Mouse (Mus musculus): ENCODE measurements around the gene Smco4.
"Not testable (repeated sequence)": the region's sequence is repeated elsewhere in the genome, so short reads cannot be mapped to it uniquely, and the experiment has no call there.

The Smco4 gene

DNA sequence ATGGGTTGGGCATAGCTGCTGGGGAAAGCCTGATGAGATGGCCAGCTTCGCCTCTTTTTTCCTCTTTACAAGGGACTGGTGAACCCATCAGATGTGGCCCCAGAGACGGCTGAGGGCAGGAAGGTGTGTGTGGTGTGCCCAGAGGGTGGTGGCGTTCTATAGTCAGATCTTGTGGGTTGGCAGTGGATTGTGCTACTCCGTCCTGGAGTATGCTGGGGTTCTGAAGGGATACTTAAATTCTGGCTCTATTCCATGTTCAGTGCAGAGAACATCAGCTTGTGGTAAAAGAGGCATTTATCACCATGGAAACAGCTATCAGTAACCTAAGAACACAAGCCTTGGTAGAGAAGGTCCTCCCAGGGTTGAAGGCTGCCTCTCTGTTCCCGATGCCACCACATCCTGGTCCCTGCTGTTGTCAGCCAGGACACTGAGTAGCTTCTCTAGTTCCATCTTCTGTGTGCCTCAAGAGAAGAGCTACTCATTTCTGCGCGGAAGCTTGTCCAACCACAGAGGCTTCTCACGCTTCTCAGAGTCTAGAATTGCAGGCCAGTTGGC lies 45.8 kb downstream of the Smco4 start:
- in situ Hi-C loops (cut with MboI, MseI), result no loop called here

DNA sequence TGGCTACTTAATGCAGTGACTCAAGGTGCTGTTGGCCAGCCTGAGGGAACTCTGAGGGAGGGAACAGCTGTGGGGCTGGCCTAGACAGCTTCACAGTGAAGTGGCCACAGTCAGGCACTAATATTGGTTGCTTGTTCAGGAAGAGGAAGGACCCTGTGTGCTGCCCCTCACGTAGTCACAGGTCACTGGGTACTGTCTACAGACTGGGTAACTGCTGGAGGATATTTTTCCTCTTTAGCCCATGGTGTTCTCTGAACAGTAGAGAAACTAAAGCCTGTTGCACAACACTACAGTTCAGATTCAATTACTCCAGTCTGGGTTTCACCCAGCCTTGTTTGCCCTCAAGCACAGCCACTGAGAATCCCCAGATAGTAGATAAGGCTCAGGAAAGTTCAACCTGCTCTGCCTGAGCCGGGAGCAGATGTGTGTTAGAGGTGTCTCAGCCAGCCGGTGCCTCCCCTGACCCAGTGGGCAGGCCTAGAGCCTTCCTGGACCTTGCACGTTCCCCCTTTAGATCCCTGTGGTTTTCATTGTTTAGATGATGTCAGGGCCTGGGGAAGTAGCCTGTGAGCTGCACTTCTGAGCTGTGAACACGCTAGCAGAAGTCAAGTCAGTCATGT lies 48.6 kb downstream of the Smco4 start:
- in situ Hi-C loops (cut with MboI, MseI), result no loop called here

DNA sequence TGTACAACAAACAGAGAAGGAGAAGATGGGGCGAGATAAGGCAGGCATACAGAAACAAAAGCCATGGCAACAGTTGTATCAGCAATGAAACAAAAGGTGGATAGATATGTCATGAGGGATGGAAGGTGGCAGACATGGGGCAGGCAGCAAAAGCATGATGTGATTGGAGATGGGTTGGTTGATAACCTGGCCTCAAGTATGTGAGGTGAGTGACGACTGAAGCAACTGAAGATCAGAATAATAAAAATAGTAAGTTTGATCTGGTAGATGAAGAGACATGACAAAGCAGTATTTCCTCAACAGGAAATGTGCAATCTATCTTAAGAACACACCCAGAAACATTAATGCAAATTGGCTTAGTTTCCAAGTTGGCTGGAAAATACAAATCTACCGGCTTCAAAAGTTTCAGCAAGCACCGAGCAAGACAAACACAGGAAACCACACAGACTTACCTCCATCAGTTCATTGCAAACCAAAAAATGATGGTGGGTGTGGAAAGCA lies 57.3 kb downstream of the Smco4 start:
- in situ Hi-C loops (cut with MboI, MseI), result no loop called here

DNA sequence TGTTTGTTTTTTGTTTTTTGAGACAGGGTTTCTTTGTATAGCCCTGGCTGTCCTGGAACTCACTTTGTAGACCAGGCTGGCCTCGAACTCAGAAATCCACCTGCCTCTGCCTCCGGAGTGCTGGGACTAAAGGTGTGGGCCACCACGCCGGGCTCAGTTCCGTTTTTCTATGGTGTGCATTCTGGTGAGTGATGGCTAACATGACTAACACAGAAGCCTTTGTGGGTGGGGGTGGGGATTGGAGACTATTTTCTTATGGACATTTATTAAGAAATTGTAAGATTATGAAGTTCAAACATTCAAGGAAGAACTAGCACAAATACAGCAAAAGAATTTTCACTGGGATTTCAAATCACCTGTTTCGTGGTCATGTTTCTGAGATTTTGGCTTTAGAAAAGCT lies 57.8 kb downstream of the Smco4 start:
- in situ Hi-C loops (cut with MboI, MseI), result not testable (repeated sequence)

DNA sequence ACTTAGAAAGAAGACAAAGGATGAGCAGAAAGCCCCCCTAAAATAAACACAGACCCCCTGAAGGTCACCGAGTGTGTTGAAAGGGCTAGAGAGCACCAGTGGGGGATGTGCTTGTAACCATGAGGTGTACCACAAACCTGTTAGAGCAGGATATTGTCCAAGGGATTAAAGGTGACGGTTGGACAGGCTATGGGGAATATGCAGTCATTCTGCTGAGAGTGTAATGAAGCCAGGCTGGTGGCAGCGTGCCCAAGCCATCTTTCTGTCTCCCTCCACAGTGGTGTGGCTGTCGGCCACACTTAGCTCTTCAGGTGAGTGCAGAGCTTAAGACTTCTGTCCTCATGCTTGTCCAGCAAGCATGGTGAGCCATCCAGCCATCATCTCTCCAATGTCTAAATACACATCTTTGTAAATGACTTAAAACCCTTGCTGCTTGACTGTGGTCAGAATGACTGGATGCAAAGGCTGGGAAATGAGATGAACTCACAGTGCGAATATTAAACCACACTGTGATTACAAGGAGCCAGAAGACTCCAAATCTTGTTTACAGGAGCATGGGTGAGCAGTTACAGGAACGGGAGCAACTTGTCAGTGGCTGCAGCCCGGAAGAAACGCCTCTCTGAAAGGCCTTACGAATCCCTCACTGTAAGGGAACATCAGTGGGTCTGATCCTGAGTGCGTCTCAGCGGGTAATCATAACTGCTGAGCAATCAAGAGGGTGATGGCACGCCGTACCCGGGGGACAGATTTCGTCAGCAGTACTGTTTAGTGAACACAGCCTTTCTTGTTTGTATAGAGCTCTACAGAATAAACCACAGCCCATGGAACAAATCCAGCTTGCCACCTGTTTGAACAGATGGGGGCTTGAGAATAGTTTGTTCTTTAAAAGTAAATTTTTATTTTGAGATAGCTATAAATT lies 59.0 kb downstream of the Smco4 start:
- in situ Hi-C loops (cut with MboI, MseI), result no loop called here

DNA sequence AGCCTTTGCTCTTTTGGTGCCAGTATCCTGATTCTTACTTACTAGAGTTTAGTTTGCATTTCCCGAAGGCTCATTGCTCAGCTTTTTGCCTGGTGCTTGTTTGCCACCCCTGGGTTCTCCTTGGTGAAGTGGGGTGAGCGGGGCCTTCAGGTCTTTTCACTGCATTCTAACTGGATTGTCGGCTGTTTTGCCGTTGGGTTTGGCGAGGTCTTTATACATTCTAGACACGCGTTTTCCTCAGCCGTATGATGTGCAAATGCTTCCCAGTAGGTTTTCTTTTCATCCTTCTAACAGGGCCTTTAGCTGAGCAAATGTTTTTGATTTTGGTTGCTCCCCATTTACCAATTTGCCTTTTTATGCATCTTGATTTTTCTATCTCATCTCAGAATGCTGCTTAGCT lies 60.1 kb downstream of the Smco4 start:
- in situ Hi-C loops (cut with MboI, MseI), result no loop called here

DNA sequence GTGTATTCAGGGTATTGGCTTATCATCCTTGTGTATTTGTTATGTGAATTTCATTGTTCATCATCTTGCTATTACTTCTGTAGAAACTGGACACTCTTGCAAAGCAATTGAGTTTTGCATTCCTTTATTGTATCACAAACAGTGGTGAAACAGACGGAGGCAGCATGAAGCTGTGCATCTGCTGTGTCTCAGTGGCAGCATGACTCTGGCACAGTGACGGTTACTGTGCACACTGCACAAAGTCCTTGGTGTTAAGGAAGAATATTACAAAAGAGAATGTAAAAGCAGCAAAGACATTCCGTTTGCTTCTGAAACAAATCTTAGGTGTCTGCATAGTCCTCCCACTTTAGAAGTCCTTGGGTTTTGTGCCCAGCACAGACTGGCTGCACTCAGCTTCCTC lies 67.2 kb downstream of the Smco4 start:
- in situ Hi-C loops (cut with MboI, MseI), result no loop called here

DNA sequence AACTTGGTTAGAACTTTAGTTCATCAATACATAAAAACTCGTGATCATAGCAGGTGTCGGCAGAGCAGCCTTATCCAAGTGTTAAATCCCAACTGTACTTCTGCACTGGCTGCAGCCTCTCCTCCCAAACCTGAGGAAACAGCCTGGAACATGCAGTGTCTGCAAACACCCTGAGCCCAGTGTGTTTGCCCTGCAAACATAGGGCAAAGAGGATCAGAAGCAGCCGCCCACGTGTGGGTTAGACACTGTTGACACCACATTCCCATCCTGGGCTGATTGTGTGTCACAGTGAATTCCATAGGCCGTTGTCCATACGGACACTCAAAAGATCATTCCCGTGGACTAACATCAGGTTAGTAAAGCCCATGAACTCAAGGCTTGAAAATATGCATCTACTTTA lies 69.1 kb downstream of the Smco4 start:
- in situ Hi-C loops (cut with MboI, MseI), result no loop called here

DNA sequence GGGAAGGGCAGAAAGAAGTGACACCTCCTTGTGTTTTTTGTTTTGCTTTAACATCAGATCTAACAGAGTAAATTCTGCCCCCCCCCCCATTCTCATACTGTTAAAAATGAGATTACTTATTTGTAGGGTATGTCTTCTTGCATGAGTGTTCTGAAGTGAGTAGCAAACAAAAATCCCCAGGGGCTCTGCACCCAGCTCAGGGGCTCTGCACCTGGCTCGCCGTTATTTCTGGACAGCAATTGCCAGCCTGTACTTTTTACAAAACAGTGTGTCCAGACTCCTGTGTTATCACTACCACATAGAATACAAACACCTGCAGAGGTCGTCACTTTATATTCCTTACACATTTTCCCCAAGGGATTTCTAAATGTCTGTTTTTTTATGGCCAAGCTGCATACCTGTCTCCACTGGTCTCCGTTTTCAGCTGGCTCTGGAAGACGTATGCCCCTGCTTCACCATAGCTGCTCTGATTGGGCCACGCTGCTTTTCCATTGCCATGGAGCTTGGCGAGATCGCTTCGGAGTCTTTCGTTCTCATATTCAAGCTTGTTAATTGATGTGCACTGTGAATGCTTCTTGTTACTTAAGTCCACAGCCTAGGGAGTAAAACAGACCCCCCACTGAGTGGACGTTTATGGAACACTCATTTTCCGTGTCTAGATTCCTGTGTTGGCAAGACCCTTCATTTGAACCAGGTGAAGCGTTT lies 81.7 kb downstream of the Smco4 start:
- in situ Hi-C loops (cut with MboI, MseI), result no loop called here

DNA sequence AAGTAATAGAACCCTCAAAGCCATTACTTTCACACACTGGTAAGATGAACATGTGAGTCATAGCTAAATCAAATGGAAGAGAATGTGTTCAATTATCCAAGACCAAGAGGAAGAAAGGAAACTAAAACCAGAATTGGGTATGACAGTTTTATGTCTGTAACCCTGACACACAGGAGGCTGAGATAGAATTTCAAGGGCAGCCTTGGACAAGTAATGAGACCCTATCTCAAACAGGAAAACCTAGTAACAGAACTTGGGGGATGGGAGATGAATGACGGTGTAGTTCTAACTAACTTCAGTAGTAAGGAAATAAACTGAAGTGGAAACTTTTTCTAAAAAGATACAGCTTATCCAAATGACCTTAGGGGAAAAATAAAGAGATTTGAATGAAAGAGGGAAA lies 85.2 kb downstream of the Smco4 start:
- in situ Hi-C loops (cut with MboI, MseI), result no loop called here

DNA sequence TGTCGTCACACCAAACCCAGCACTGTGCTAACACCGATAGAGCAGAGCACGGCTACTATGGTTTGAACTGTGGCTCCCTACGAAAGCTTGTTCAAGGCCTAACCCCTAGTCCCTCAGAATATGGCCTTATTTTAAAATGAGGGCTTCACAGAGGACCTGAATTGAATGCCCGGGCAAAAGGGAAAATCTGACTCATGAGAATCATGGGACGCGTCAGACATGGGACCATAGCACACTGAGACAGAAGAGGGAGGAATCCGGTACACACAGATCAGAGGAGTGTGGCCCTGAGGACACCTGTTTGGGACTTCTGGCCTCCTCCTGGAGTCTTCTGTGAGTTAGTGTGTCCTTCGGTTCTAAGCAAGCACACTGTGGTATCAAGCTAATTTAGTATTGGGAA lies 85.7 kb downstream of the Smco4 start:
- in situ Hi-C loops (cut with MboI, MseI), result no loop called here

DNA sequence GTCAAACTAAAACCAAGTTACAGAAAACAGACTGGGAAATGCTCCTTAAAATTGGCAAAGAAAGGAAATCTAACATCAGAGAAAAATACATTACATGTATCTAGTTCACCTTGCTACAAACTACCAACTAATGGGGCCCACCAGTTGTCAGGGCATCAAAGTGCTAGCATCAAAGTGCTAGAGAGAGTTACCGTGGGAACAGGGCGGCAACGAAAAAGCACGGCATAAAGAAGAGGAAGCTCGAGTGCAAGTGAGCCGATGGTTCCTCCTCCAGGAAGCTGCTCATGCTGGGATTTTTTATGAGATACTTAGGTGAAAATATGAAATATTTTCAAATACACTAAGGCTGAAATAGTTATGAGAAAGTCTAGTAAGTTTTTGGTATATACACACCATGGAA lies 86.9 kb downstream of the Smco4 start:
- in situ Hi-C loops (cut with MboI, MseI), result no loop called here

DNA sequence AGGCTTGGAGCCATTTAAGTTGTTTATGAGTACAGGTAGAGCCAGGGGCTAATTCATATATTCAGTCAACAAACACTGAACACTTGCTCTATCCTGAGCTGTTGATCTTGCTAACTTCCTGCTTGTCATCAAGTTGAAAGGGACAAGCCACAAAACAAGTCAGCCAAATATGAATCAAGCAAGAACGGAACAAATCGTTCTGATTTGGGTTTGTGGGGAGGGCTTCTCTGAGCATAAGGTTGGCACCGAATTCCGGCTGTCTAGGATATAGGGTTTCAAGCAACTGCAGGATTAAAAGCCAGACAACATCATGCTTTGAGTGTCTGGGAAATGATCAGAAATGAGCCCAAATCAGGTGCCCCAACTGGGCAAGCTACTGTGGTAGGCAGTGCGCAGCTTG lies 88.8 kb downstream of the Smco4 start:
- in situ Hi-C loops (cut with MboI, MseI), result no loop called here

DNA sequence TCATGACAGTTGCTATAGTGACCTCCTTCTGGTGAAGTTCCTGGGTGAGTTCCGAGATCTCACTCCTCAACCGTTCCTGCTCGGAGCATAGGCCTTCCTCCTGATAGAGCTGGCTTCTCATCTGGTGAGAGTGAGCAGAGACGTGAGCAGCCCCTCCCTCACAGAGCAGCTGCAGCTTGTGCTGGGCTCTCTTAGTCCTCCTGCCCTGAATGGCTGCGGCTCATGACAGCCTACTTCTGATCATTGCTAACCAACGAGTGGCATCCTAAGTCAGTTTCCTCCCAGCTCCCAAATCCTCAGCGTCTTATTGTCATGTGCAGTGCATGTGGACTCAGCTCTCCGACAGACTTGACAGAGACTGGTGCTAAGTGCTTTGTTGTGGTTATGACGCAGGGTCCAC lies 91.0 kb downstream of the Smco4 start:
- in situ Hi-C loops (cut with MboI, MseI), result no loop called here

DNA sequence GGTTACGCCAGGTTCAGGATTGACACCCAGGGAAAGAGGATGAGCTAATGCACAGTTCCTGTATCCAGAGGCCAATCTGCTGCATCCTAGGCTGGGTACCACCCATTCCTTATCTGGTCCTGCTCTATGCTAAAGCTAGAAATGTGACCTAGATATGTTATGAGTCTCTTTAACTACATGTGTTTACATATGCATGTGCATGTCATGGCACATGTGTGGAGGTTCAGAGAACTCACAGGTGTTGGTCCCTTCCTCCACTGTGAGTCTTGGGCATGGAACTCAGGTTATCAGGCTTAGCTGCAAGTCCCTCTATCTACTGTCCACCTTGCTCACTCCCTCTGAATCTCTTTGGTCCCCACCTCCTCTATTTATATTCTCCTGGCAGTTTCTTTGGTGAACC lies 92.7 kb downstream of the Smco4 start:
- in situ Hi-C loops (cut with MboI, MseI), result no loop called here

DNA sequence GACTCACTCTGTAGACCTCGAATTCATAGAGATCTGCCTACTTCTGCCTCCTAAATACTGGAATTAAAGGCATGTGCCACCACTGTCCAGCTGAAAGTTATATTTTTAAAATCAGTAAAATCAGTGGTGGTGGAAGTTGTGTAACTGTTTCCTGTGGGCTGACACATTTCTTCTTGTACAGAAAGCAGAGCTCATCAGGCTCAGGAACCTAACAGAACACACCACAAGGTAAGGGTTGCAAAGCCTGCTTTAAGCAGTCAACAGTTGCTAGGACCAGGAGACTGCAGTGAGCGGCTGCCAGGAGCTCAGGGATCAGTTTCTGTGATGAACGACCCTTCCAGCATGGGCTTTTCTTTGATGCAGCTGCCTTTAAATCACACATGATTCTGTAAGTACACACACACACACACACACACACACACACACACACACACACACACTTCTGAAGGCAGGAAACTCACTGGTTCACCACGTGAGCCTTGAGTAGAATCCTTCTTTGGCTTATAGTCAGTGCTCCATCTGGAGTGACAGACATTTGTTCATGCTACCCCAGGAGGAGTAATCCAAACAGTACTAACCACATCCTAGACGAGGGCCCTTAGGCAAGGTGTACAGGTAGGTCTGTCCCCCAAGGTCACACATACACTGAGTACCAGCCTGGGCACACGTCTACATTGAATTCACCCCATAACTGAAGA lies 94.1 kb downstream of the Smco4 start:
- in situ Hi-C loops (cut with MboI, MseI), result no loop called here

DNA sequence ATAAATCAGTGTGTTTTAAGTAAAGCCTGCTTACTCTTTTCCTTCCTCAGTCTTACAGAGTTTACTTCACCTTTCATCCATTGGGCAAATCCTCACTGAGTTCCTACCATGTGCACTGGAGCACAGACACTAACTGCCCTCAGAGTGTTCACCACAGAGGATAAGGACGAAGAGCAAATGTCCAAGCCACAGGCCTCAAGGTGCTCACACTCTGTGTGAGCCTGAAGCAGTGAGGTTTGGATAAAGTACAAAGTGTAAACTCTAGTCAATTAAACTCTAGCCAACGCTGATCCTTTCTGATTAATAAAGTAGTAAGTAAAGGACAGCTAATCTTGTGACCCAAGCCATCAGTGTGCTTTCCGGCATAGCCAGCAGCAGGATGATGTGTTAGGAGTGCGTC lies 100.9 kb downstream of the Smco4 start:
- in situ Hi-C loops (cut with MboI, MseI), result no loop called here

Data from regulatory T cell (primary cell).